Mouse (Mus musculus) embryonic facial prominence, embryonic 10.5 days (tissue): Measurements from ENCODE around the gene Tenm2. TPM values are rescaled to one million over a fixed set of nuclear protein-coding genes. Genes with fewer than 3 reads are reported as not detected.

ENCODE experiments used
- DNase-seq: peaks from one replicate; pipeline ENCODE4 v3.0.0-alpha.2; 2017; ENCODE audit warnings: low spot score
- H3K27ac ChIP-seq: fragments of 300-500 bp; sonication (generic); replicated peaks from 2 replicates; pipeline ENCODE4 v1.5.1; 2016; ENCODE audit warnings: mild to moderate bottlenecking
- H3K27me3 ChIP-seq: fragments of 300-500 bp; sonication (generic); replicated peaks from 2 replicates; pipeline ENCODE4 v1.6.1; 2016; ENCODE audit warnings: low read depth, mild to moderate bottlenecking; ENCODE audit not compliant: poor library complexity, severe bottlenecking
- H3K36me3 ChIP-seq: fragments of 300-500 bp; sonication (generic); replicated peaks from 2 replicates; pipeline ENCODE4 v1.6.1; 2016; ENCODE audit warnings: mild to moderate bottlenecking, moderate library complexity
- H3K4me1 ChIP-seq: fragments of 300-500 bp; sonication (generic); 2 replicates; pipeline ENCODE4 v1.6.1; 2016
- H3K4me3 ChIP-seq: fragments of 300-500 bp; sonication (generic); 2 replicates; pipeline ENCODE4 v1.5.1; 2016; ENCODE audit warnings: mild to moderate bottlenecking, moderate library complexity
- H3K9me3 ChIP-seq: fragments of 300-500 bp; sonication (generic); 2 replicates; pipeline ENCODE4 v1.6.1; 2016; ENCODE audit warnings: mild to moderate bottlenecking
- WGBS: fragments of 180-500 bp; shearing (Covaris S2); methylation state at CpG from one replicate; pipeline ENCODE4 v1.1.7; 2016; 5-methylcytosine and 5-hydroxymethylcytosine counted together
- polyA plus RNA-seq: library from polyadenylated mRNA; unstranded; fragments of >200 nt; fragmentation: Nextera tagmentation; extraction: Ambion mirVana; gene quantifications from 2 replicates; pipeline ENCODE4 v1.2.1, GENCODE M21; 2016

Gene Tenm2
- polyA plus RNA-seq, 1 experiment from 2014 or later, result 1.8 TPM

- no peak for DNase-seq
- no peaks in the 10 kb centered on the region for H3K36me3 ChIP-seq
- H3K27ac ChIP-seq, result no peak overlapping the region
- WGBS, result 58% methylated on average over 13 of the region's 13 CpGs
- no peaks in the 10 kb centered on the region for H3K27me3 ChIP-seq
- no peaks in the 10 kb centered on the region for H3K9me3 ChIP-seq
- peaks cover 9% of the 10 kb centered on the region; the same call in 1 of the 2 replicates for H3K4me1 ChIP-seq
- H3K4me3 ChIP-seq, result no peak overlapping the region
Observed at GRCm38 (mm10) chr11:36410881-36411280, 824.9 kb downstream of the Tenm2 start.

- Histone ChIP-seq H3K27me3 (no peaks in the 10 kb centered on the region), H3K4me3 (no peak overlapping the region), H3K9me3 (no peaks in the 10 kb centered on the region), H3K27ac (no peak overlapping the region), H3K4me1 (no peaks in the 10 kb centered on the region; the same call in 1 of the 2 replicates), H3K36me3 (no peaks in the 10 kb centered on the region)
- WGBS, result 49% methylated on average over 12 of the region's 12 CpGs
- peak; percentile 54 for DNase-seq
Observed at GRCm38 (mm10) chr11:36395803-36396710, 839.7 kb downstream of the Tenm2 start.

GRCm38 (mm10) chr11:36384696-36385095, 851.1 kb downstream of the Tenm2 start:
- no peaks in the 10 kb centered on the region; the same call in 1 of the 2 replicates for H3K4me1 ChIP-seq
- no peaks in the 10 kb centered on the region for H3K36me3 ChIP-seq
- 83% methylated on average over 5 of the region's 5 CpGs for WGBS
- no peak for DNase-seq
- H3K27me3 ChIP-seq, result no peaks in the 10 kb centered on the region
- no peak overlapping the region for H3K27ac ChIP-seq
- H3K9me3 ChIP-seq, result no peaks in the 10 kb centered on the region
- H3K4me3 ChIP-seq, result no peak overlapping the region

- no peaks in the 10 kb centered on the region for H3K36me3 ChIP-seq
- no peaks in the 10 kb centered on the region for H3K9me3 ChIP-seq
- 96% methylated on average over 7 of the region's 7 CpGs for WGBS
- H3K4me3 ChIP-seq, result no peak overlapping the region
- no peaks in the 10 kb centered on the region for H3K27me3 ChIP-seq
- no peaks in the 10 kb centered on the region for H3K4me1 ChIP-seq
- no peak for DNase-seq
- H3K27ac ChIP-seq, result no peak overlapping the region
Observed at GRCm38 (mm10) chr11:36371814-36372213, 864.0 kb downstream of the Tenm2 start.

GRCm38 (mm10) chr11:36365067-36365466, 870.7 kb downstream of the Tenm2 start:
- 92% methylated on average over 5 of the region's 5 CpGs for WGBS
- H3K36me3 ChIP-seq, result no peaks in the 10 kb centered on the region
- no peaks in the 10 kb centered on the region for H3K9me3 ChIP-seq
- no peak overlapping the region for H3K4me3 ChIP-seq
- DNase-seq, result no peak
- peaks cover 6% of the 10 kb centered on the region; the same call in 1 of the 2 replicates for H3K4me1 ChIP-seq
- no peak overlapping the region for H3K27ac ChIP-seq
- no peaks in the 10 kb centered on the region for H3K27me3 ChIP-seq

- Histone ChIP-seq H3K4me1 (peaks cover 6% of the 10 kb centered on the region; the same call in 1 of the 2 replicates), H3K27me3 (no peaks in the 10 kb centered on the region), H3K36me3 (no peaks in the 10 kb centered on the region), H3K9me3 (no peaks in the 10 kb centered on the region), H3K27ac (no peak overlapping the region), H3K4me3 (no peak overlapping the region)
- DNase-seq, result peak; percentile 30
- WGBS, result 46% methylated on average over 9 of the region's 9 CpGs
Observed at GRCm38 (mm10) chr11:36364441-36364840, 871.3 kb downstream of the Tenm2 start.

- no peak for DNase-seq
- Histone ChIP-seq H3K9me3 (no peaks in the 10 kb centered on the region), H3K4me1 (peaks cover 6% of the 10 kb centered on the region; the same call in 1 of the 2 replicates), H3K27me3 (no peaks in the 10 kb centered on the region), H3K4me3 (no peak overlapping the region), H3K27ac (no peak overlapping the region), H3K36me3 (no peaks in the 10 kb centered on the region)
- WGBS, result 93% methylated on average over 8 of the region's 8 CpGs
Observed at GRCm38 (mm10) chr11:36362514-36362913, 873.2 kb downstream of the Tenm2 start.

GRCm38 (mm10) chr11:36353252-36353651, 882.5 kb downstream of the Tenm2 start:
- H3K36me3 ChIP-seq, result no peaks in the 10 kb centered on the region
- WGBS, result 89% methylated on average over 1 of the region's 1 CpGs
- H3K4me3 ChIP-seq, result no peak overlapping the region
- no peaks in the 10 kb centered on the region for H3K9me3 ChIP-seq
- no peak overlapping the region for H3K27ac ChIP-seq
- no peaks in the 10 kb centered on the region; the same call in 1 of the 2 replicates for H3K4me1 ChIP-seq
- DNase-seq, result no peak
- no peaks in the 10 kb centered on the region for H3K27me3 ChIP-seq

- Histone ChIP-seq H3K9me3 (no peaks in the 10 kb centered on the region), H3K27ac (no peak overlapping the region), H3K27me3 (no peaks in the 10 kb centered on the region), H3K4me3 (no peak overlapping the region), H3K36me3 (no peaks in the 10 kb centered on the region), H3K4me1 (no peaks in the 10 kb centered on the region; the same call in 1 of the 2 replicates)
- 68% methylated on average over 6 of the region's 6 CpGs for WGBS
- no peak for DNase-seq
Observed at GRCm38 (mm10) chr11:36351752-36352151, 884.0 kb downstream of the Tenm2 start.

GRCm38 (mm10) chr11:36351341-36351740, 884.4 kb downstream of the Tenm2 start:
- WGBS, result 86% methylated on average over 6 of the region's 6 CpGs
- Histone ChIP-seq H3K27ac (no peak overlapping the region), H3K36me3 (no peaks in the 10 kb centered on the region), H3K4me1 (no peaks in the 10 kb centered on the region; the same call in 1 of the 2 replicates), H3K27me3 (no peaks in the 10 kb centered on the region), H3K4me3 (no peak overlapping the region), H3K9me3 (no peaks in the 10 kb centered on the region)
- DNase-seq, result no peak

- no peaks in the 10 kb centered on the region for H3K36me3 ChIP-seq
- 92% methylated on average over 1 of the region's 1 CpGs for WGBS
Observed at GRCm38 (mm10) chr11:36350264-36350663, 885.5 kb downstream of the Tenm2 start.

GRCm38 (mm10) chr11:36349856-36350255, 885.9 kb downstream of the Tenm2 start:
- Histone ChIP-seq H3K9me3 (no peaks in the 10 kb centered on the region), H3K4me3 (no peak overlapping the region), H3K36me3 (no peaks in the 10 kb centered on the region), H3K27ac (no peak overlapping the region), H3K27me3 (no peaks in the 10 kb centered on the region), H3K4me1 (no peaks in the 10 kb centered on the region; the same call in 1 of the 2 replicates)
- DNase-seq, result no peak
- WGBS, result 40% methylated on average over 2 of the region's 2 CpGs

More at GRCm38 (mm10) chr11:36350264-36350663, 885.5 kb downstream of the Tenm2 start:
- H3K4me3 ChIP-seq, result no peak overlapping the region
- no peaks in the 10 kb centered on the region for H3K27me3 ChIP-seq
- no peak overlapping the region for H3K27ac ChIP-seq
- H3K4me1 ChIP-seq, result no peaks in the 10 kb centered on the region; the same call in 1 of the 2 replicates
- DNase-seq, result no peak
- no peaks in the 10 kb centered on the region for H3K9me3 ChIP-seq

- DNase-seq, result no peak
- H3K9me3 ChIP-seq, result no peaks in the 10 kb centered on the region
- H3K4me1 ChIP-seq, result no peaks in the 10 kb centered on the region
- no peak overlapping the region for H3K27ac ChIP-seq
- H3K27me3 ChIP-seq, result no peaks in the 10 kb centered on the region
- 93% methylated on average over 3 of the region's 3 CpGs for WGBS
- H3K4me3 ChIP-seq, result no peak overlapping the region
- H3K36me3 ChIP-seq, result no peaks in the 10 kb centered on the region
Observed at GRCm38 (mm10) chr11:36341799-36342198, 894.0 kb downstream of the Tenm2 start.
